Mouse (Mus musculus) neural tube, embryonic 11.5 days (tissue): ENCODE measurements around the gene Foxc1. TPM values are rescaled to one million over a fixed set of nuclear protein-coding genes. Genes with fewer than 3 reads are reported as not detected.

Experiments
- ATAC-seq: fragments of 200-750 bp; cut with Nextera tagmentation; 2 replicates; pipeline ENCODE4 v1.8.0; 2017; ENCODE audit warnings: moderate number of reproducible peaks, mild to moderate bottlenecking, moderate TSS enrichment, moderate library complexity; ENCODE audit not compliant: insufficient read depth, low FRiP score, low TSS enrichment
- DNase-seq: peaks from one replicate; pipeline ENCODE4 v3.0.0-alpha.2; 2015; ENCODE audit warnings: low spot score
- H3K27ac ChIP-seq: fragments of 300-500 bp; sonication (generic); 2 replicates; pipeline ENCODE4 v1.5.1; 2014; ENCODE audit warnings: low read depth, mild to moderate bottlenecking, low read length
- H3K27me3 ChIP-seq: fragments of 300-500 bp; sonication (generic); 2 replicates; pipeline ENCODE4 v1.6.1; 2014; ENCODE audit warnings: mild to moderate bottlenecking, low read length, mixed read lengths; ENCODE audit not compliant: control insufficient read depth, insufficient read depth
- H3K36me3 ChIP-seq: fragments of 300-500 bp; sonication (generic); 2 replicates; pipeline ENCODE4 v1.6.1; 2014; ENCODE audit warnings: mild to moderate bottlenecking, low read length, moderate library complexity, mixed read lengths; ENCODE audit not compliant: control insufficient read depth, insufficient read depth
- H3K4me1 ChIP-seq: fragments of 300-500 bp; sonication (generic); 2 replicates; pipeline ENCODE4 v1.6.1; 2014; ENCODE audit warnings: low read length, mixed read lengths; ENCODE audit not compliant: control insufficient read depth, insufficient read depth
- H3K4me2 ChIP-seq: fragments of 300-500 bp; sonication (generic); 2 replicates; pipeline ENCODE4 v1.6.1; 2014; ENCODE audit warnings: low read depth, mild to moderate bottlenecking, moderate library complexity
- H3K4me3 ChIP-seq: fragments of 300-500 bp; sonication (generic); 2 replicates; pipeline ENCODE4 v1.5.1; 2014; ENCODE audit warnings: low read depth, low read length
- H3K9ac ChIP-seq: fragments of 300-500 bp; sonication (generic); 2 replicates; pipeline ENCODE4 v1.6.1; 2014; ENCODE audit warnings: mild to moderate bottlenecking, low read length
- H3K9me3 ChIP-seq: fragments of 300-500 bp; sonication (generic); 2 replicates; pipeline ENCODE4 v1.6.1; 2016; ENCODE audit warnings: low read length; ENCODE audit not compliant: control insufficient read depth
- WGBS: fragments of 180-500 bp; shearing (Covaris S2); extraction: QIAGEN DNeasy Blood & Tissue Kit; methylation state at CpG from one replicate; pipeline ENCODE4 v1.1.7; 2014; 5-methylcytosine and 5-hydroxymethylcytosine counted together
- polyA plus RNA-seq: library from polyadenylated mRNA; unstranded; fragments of >200 nt; fragmentation: Nextera tagmentation; extraction: Ambion mirVana; gene quantifications from 2 replicates; pipeline ENCODE4 v1.2.1, GENCODE M21; 2014

Foxc1 gene
- polyA plus RNA-seq, 1 experiment from 2014 or later = 7.4 TPM

DNA sequence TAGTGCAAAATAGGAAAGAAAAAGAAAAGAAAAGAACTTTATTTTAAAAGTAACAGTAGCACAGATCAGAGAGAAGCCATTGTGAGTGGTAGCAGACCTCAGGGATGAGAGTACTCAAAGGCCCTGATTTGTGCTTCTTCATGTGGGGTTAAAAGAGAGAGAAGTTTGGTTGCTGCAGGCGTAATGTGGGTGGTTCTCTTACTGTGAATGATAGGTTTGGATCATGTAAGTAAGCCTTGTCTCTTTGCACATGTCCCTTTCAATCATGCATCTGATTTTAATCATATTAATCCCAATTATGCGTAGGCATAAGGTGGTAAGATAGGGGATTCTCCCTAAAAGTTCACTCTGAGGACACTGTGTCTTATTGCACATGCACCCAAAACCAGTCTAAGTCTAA lies 24.4 kb upstream of the Foxc1 start:
- Histone ChIP-seq H3K36me3 (no peaks in the 10 kb centered on the region), H3K27me3 (no peaks in the 10 kb centered on the region), H3K9ac (no peak overlapping the region), H3K4me1 (no peaks in the 10 kb centered on the region), H3K4me3 (no peak overlapping the region), H3K4me2 (no peak overlapping the region), H3K9me3 (no peaks in the 10 kb centered on the region), H3K27ac (no peak overlapping the region)
- ATAC-seq (no peak), DNase-seq (no peak)
- 86% methylated on average over 2 of the region's 2 CpGs for WGBS

DNA sequence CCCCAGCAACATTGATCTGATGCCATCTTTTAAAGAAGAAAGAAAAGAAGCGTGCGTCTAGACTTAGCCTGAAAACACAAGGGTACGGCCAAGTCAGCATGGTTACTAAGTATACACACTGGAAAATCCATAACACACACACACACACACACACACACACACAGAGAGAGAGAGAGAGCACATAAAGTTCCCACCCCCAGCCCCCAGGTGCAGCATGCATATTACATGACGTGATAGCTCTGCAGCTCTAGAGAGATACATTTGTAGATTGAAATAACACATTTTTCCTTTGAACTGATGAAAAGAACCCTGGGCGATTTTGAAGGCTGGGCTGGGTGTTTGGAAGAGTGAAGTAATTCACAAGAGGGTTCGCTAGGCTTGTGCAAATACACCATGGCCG lies 21.7 kb upstream of the Foxc1 start:
- Histone ChIP-seq H3K4me1 (no peaks in the 10 kb centered on the region), H3K27ac (no peak overlapping the region), H3K9me3 (no peaks in the 10 kb centered on the region), H3K9ac (no peak overlapping the region), H3K4me2 (no peak overlapping the region), H3K36me3 (no peaks in the 10 kb centered on the region), H3K27me3 (no peaks in the 10 kb centered on the region), H3K4me3 (no peak overlapping the region)
- DNase-seq (no peak), ATAC-seq (no peak)
- 67% methylated on average over 7 of the region's 7 CpGs for whole genome bisulfite sequencing

DNA sequence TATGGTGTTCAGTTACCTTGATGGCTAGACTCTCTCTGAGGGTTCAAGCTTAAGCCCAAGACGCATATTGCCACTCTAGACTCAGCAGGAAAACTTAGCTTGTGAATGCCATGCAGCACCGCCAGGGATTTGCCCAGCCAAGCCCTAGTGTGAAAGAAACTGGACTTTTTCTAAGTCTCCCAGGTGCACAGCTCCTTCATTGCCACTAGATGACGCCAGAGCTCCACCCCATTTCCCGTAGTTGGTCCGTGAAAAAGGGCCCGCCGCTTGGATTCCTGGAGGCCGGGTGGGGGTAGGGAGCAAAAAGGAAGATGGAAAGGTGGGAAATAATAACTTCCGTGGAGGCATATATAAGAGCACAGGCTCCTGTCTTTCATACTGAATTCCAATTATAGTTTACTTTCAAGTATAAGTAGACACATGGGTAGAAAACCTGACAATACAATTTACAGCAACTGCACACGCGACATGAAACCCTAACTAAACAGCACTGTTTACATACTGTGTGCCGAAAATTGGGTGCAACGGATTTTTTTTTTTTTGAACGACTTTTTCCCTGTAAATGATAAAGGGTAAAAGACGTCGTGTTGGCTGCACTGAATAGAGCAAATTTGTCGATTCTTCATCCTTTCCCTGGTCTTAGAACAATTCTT lies 13.8 kb upstream of the Foxc1 start:
- no peaks in the 10 kb centered on the region for H3K36me3 ChIP-seq
- H3K9ac ChIP-seq = no peak overlapping the region
- no peak overlapping the region for H3K27ac ChIP-seq
- no peaks in the 10 kb centered on the region for H3K4me1 ChIP-seq
- 23% methylated on average over 17 of the region's 17 CpGs for WGBS
- no peaks in the 10 kb centered on the region for H3K27me3 ChIP-seq
- peak; percentile 58 for ATAC-seq
- no peak overlapping the region for H3K4me3 ChIP-seq
- DNase-seq = peak; percentile 77
- H3K9me3 ChIP-seq = no peaks in the 10 kb centered on the region
- no peak overlapping the region for H3K4me2 ChIP-seq

DNA sequence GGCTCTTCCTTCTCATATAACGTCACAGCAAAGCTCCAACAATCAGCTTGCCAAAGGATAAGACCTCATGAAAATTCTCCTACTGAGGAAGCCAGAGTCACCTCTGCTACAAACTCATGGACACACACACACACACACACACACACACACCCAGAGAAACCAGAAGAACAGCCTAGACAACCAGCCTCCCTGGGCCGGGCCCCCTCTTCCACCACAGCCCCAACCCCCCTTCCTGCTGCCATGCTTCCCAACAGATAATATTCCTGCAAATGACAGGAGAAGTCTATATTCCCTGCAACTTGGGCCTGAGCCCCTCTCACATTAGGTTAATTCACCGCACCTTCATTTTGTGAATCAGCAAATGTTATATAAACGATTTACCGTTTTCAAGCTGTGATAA lies 13.3 kb upstream of the Foxc1 start:
- Histone ChIP-seq H3K4me3 (no peak overlapping the region), H3K4me1 (no peaks in the 10 kb centered on the region), H3K9ac (no peak overlapping the region), H3K36me3 (no peaks in the 10 kb centered on the region), H3K4me2 (no peak overlapping the region), H3K27me3 (no peaks in the 10 kb centered on the region), H3K9me3 (no peaks in the 10 kb centered on the region), H3K27ac (no peak overlapping the region)
- ATAC-seq (no peak), DNase-seq (no peak)
- WGBS = 47% methylated on average over 5 of the region's 5 CpGs

DNA sequence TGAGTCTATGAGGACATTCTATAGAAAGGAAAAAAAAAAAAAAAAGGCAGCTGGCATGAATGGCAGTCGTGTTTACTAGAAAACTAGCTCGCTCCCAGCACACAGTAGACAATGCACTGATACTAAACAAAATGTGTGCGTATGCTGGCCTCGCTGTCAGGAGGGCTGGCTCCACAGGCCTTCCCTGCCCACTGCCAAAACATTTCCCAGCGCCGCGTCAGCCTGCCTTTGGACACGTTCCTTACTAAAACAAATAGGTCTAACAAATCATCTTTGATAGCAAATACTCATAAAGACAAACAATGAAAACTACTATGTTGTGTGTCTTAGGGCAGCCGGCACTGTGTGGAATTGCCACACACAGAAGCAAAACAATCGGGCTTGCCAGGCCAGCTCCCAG lies 9.1 kb upstream of the Foxc1 start:
- WGBS = 66% methylated on average over 10 of the region's 10 CpGs
- Histone ChIP-seq H3K27ac (no peak overlapping the region), H3K4me3 (no peak overlapping the region), H3K27me3 (peaks cover 32% of the 10 kb centered on the region), H3K9ac (no peak overlapping the region), H3K9me3 (no peaks in the 10 kb centered on the region), H3K36me3 (no peaks in the 10 kb centered on the region), H3K4me2 (no peak overlapping the region), H3K4me1 (peaks cover 5% of the 10 kb centered on the region)
- DNase-seq (no peak), ATAC-seq (no peak)

DNA sequence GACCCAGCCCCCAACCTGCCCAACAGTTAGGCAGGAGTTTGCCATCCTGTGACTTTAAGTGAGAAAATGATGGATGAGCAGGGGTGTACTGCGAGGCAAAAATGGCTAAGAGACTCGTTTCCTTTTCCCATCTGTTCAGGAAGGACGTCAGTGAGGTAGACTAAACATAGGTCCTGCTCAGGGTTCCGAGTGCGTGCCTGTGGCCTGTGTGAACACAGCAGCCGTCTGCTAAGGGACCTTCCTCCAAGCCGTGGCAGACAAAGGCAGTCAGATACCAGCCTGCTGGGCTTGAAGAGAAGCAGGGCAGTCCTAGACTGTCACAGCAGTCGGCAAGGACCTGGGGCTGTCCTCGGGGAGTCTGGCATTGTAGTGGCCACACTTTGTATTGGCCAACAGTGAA lies 8.4 kb upstream of the Foxc1 start:
- H3K4me3 ChIP-seq = no peak overlapping the region
- WGBS = 30% methylated on average over 9 of the region's 9 CpGs
- peaks cover 5% of the 10 kb centered on the region for H3K4me1 ChIP-seq
- no peak overlapping the region for H3K9ac ChIP-seq
- peaks cover 38% of the 10 kb centered on the region for H3K27me3 ChIP-seq
- H3K9me3 ChIP-seq = no peaks in the 10 kb centered on the region
- no peak overlapping the region for H3K4me2 ChIP-seq
- ATAC-seq = no peak
- H3K27ac ChIP-seq = no peak overlapping the region
- no peak for DNase-seq
- no peaks in the 10 kb centered on the region for H3K36me3 ChIP-seq

DNA sequence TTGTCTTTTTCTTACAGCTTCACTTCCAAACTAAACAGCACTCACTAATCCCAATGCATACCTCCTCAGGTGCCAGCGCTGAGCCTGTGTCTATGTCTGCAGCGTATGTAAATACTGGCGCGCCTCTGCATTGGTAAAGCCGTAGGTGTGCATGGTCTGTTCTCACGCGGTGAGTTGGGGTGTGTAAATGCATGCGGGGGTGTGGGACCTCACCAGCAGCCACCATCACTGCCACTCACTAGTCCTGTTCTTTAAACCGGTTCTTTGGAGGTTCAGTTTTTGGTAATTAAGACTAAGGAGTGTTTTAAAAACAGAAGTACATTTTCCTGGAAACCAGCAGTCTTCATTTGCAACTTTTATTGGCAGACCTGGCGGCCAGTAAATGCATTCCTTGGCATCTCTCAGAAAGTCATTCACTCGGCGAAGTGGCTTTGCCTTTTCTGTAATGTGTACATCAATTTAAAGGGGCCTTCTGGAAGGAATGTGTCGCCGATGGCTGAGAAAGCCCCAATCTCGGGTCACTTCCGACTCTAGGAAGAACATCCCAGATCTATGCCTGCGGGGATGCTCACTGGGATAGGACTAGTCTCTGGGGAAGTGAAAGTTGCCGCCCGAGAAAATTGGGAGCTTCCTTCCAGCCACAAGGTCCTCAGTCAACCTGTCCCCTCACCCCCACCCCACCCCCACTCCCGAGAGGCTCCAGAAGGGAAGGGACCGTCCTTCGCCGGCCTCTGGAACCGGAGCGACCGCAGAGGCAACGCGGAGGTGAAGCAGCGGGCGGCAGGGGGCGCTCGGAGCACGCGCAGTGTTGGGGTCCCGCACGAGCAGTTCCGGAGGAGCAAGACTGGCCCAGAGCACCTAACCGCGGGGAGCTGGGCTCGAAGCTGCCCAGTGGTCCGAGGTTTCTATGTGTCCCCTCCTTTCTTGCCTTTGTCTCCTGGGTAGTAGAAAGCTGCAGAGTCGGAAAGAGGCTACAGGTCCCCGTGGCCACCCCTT lies 5.6 kb upstream of the Foxc1 start:
- H3K27ac ChIP-seq = no peak overlapping the region
- 1% methylated on average over 42 of the region's 43 CpGs for WGBS
- ATAC-seq = peak; percentile 74

DNA sequence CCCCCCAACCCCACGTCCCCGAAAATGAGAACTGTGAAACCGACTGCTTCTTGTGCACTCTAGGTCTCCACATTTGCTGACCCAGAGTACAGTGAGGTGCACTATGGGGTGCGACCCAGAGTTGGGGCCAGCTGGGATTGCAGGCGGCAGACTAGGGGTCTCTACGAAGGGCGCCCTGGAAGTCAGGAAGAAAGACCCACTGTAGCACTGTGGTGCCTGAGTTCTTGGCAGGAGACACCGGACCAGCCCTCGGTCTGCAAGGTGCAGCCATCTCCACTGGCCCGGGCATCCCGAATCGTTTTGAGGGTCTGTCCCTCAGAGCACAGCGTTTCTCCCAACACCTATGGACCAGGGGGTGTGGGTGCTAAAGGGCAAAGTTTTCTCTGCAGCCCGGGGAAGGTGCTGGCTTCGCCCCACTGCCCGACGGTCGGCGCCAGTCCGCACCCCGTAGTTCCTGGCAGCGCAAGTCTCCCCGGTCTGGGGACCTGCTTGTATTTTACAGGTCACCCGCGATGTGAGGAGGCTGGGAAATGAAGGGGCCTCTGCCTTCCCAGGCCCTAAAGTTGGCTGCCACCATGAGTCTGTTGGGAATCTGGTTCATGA lies 4.6 kb upstream of the Foxc1 start:
- H3K36me3 ChIP-seq = no peaks in the 10 kb centered on the region
- H3K9ac ChIP-seq = no peak overlapping the region
- WGBS = 2% methylated on average over 25 of the region's 25 CpGs
- DNase-seq = no peak
- ATAC-seq = 0 out of 2 replicates have a peak, but pooled peaks have one; percentile 5
- peak overlapping the region; percentile 43 for H3K4me2 ChIP-seq
- no peak overlapping the region for H3K27ac ChIP-seq
- no peak overlapping the region for H3K4me3 ChIP-seq
- peaks cover 5% of the 10 kb centered on the region for H3K4me1 ChIP-seq
- H3K27me3 ChIP-seq = peaks cover 75% of the 10 kb centered on the region
- no peaks in the 10 kb centered on the region for H3K9me3 ChIP-seq

More for the DNA sequence above, 5.6 kb upstream of the Foxc1 start:
- no peaks in the 10 kb centered on the region for H3K36me3 ChIP-seq
- DNase-seq = peak; percentile 92
- peaks cover 66% of the 10 kb centered on the region for H3K27me3 ChIP-seq
- peak overlapping the region; percentile 43 for H3K4me2 ChIP-seq
- no peak overlapping the region for H3K9ac ChIP-seq
- H3K4me1 ChIP-seq = peaks cover 5% of the 10 kb centered on the region
- no peaks in the 10 kb centered on the region for H3K9me3 ChIP-seq
- peak overlapping the region; percentile 21 for H3K4me3 ChIP-seq
